Mouse (Mus musculus): Measurements from ENCODE around the gene Atp1a3.

The Atp1a3 gene

GRCm38 (mm10) chr7:24967966-24968365 lies 37.8 kb downstream of the Atp1a3 start:
- Histone ChIP-seq H3K27me3 (ENCODE audit: insufficient read depth, low read length) (no peaks in the 10 kb centered on the region), H3K9me3 (ENCODE audit: low read length) (no peaks in the 10 kb centered on the region)
- TF ChIP-seq POU5F1 (IDR thresholded peaks at IDR 0.05; ENCODE audit: borderline replicate concordance, low read length) (no peak), NANOG (IDR thresholded peaks at IDR 0.05; ENCODE audit: borderline replicate concordance, low read length) (no peak), CTCF (conservative IDR thresholded peaks at IDR 0.05; ENCODE audit: low read length) (no peak)

GRCm38 (mm10) chr7:24964897-24965535 lies 40.7 kb downstream of the Atp1a3 start:
- Histone ChIP-seq H3K27me3 (ENCODE audit: insufficient read depth, low read length) (peaks cover 13% of the 10 kb centered on the region), H3K36me3 (ENCODE audit: insufficient read depth, low read length) (peaks cover 11% of the 10 kb centered on the region), H3K4me3 (replicated peaks; ENCODE audit: low read length) (no peak overlapping the region), H3K4me1 (replicated peaks; ENCODE audit: low read depth, low read length) (peaks cover 14% of the 10 kb centered on the region), H3K9me3 (ENCODE audit: low read length) (no peaks in the 10 kb centered on the region)
- TF ChIP-seq CTCF (conservative IDR thresholded peaks at IDR 0.05; ENCODE audit: low read length): peak; percentile 71
- TF ChIP-seq NANOG (IDR thresholded peaks at IDR 0.05; ENCODE audit: borderline replicate concordance, low read length): no peak

More at GRCm38 (mm10) chr7:24967966-24968365, 37.8 kb downstream of the Atp1a3 start:
- Histone ChIP-seq H3K4me3 (replicated peaks; ENCODE audit: low read length) (no peak overlapping the region), H3K4me1 (replicated peaks; ENCODE audit: low read depth, low read length) (peaks cover 26% of the 10 kb centered on the region), H3K36me3 (ENCODE audit: insufficient read depth, low read length) (peaks cover 22% of the 10 kb centered on the region)

GRCm38 (mm10) chr7:24964288-24964687 lies 41.5 kb downstream of the Atp1a3 start:
- no peaks in the 10 kb centered on the region for H3K9me3 ChIP-seq (ENCODE audit: low read length)
- H3K4me1 ChIP-seq (replicated peaks; ENCODE audit: low read depth, low read length): peaks cover 14% of the 10 kb centered on the region
- TF ChIP-seq POU5F1 (IDR thresholded peaks at IDR 0.05; ENCODE audit: borderline replicate concordance, low read length) (no peak), NANOG (IDR thresholded peaks at IDR 0.05; ENCODE audit: borderline replicate concordance, low read length) (no peak), CTCF (conservative IDR thresholded peaks at IDR 0.05; ENCODE audit: low read length) (no peak)
- no peak overlapping the region for H3K4me3 ChIP-seq (replicated peaks; ENCODE audit: low read length)
- peaks cover 20% of the 10 kb centered on the region for H3K27me3 ChIP-seq (ENCODE audit: insufficient read depth, low read length)
- H3K36me3 ChIP-seq (ENCODE audit: insufficient read depth, low read length): peaks cover 5% of the 10 kb centered on the region; the same call in 1 of the 2 replicates

- Histone ChIP-seq H3K36me3 (ENCODE audit: insufficient read depth, low read length) (no peaks in the 10 kb centered on the region), H3K4me1 (replicated peaks; ENCODE audit: low read depth, low read length) (peaks cover 41% of the 10 kb centered on the region), H3K9me3 (ENCODE audit: low read length) (peaks cover 3% of the 10 kb centered on the region; the same call in 1 of the 2 replicates), H3K4me3 (replicated peaks; ENCODE audit: low read length) (peak overlapping the region; percentile 63), H3K27me3 (ENCODE audit: insufficient read depth, low read length) (peaks cover 78% of the 10 kb centered on the region)
- no peak for TF ChIP-seq POU5F1 (IDR thresholded peaks at IDR 0.05; ENCODE audit: borderline replicate concordance, low read length)
- no peak for TF ChIP-seq CTCF (conservative IDR thresholded peaks at IDR 0.05; ENCODE audit: low read length)
- no peak for TF ChIP-seq NANOG (IDR thresholded peaks at IDR 0.05; ENCODE audit: borderline replicate concordance, low read length)
Measured at GRCm38 (mm10) chr7:24955226-24955625, 50.5 kb downstream of the Atp1a3 start.

- no peaks in the 10 kb centered on the region for H3K36me3 ChIP-seq (ENCODE audit: insufficient read depth, low read length)
- peak overlapping the region; percentile 63 for H3K4me3 ChIP-seq (replicated peaks; ENCODE audit: low read length)
- peaks cover 3% of the 10 kb centered on the region; the same call in 1 of the 2 replicates for H3K9me3 ChIP-seq (ENCODE audit: low read length)
- H3K27me3 ChIP-seq (ENCODE audit: insufficient read depth, low read length): peaks cover 80% of the 10 kb centered on the region
- no peak for TF ChIP-seq CTCF (conservative IDR thresholded peaks at IDR 0.05; ENCODE audit: low read length)
- no peak for TF ChIP-seq NANOG (IDR thresholded peaks at IDR 0.05; ENCODE audit: borderline replicate concordance, low read length)
- TF ChIP-seq POU5F1 (IDR thresholded peaks at IDR 0.05; ENCODE audit: borderline replicate concordance, low read length): no peak
- H3K4me1 ChIP-seq (replicated peaks; ENCODE audit: low read depth, low read length): peaks cover 49% of the 10 kb centered on the region
Measured at GRCm38 (mm10) chr7:24954450-24954849, 51.3 kb downstream of the Atp1a3 start.

GRCm38 (mm10) chr7:24953966-24954365 lies 51.8 kb downstream of the Atp1a3 start:
- Histone ChIP-seq H3K36me3 (ENCODE audit: insufficient read depth, low read length) (no peaks in the 10 kb centered on the region), H3K9me3 (ENCODE audit: low read length) (peaks cover 3% of the 10 kb centered on the region; the same call in 1 of the 2 replicates), H3K4me3 (replicated peaks; ENCODE audit: low read length) (peak overlapping the region; percentile 29; the same call in 1 of the 2 replicates), H3K27me3 (ENCODE audit: insufficient read depth, low read length) (peaks cover 82% of the 10 kb centered on the region), H3K4me1 (replicated peaks; ENCODE audit: low read depth, low read length) (peaks cover 51% of the 10 kb centered on the region)
- TF ChIP-seq CTCF (conservative IDR thresholded peaks at IDR 0.05; ENCODE audit: low read length) (no peak), POU5F1 (IDR thresholded peaks at IDR 0.05; ENCODE audit: borderline replicate concordance, low read length) (no peak), NANOG (IDR thresholded peaks at IDR 0.05; ENCODE audit: borderline replicate concordance, low read length) (no peak)

GRCm38 (mm10) chr7:24949958-24950623 lies 55.7 kb downstream of the Atp1a3 start:
- peaks cover 97% of the 10 kb centered on the region for H3K27me3 ChIP-seq (ENCODE audit: insufficient read depth, low read length)
- H3K36me3 ChIP-seq (ENCODE audit: insufficient read depth, low read length): no peaks in the 10 kb centered on the region
- no peak overlapping the region; the same call in 1 of the 2 replicates for H3K4me3 ChIP-seq (replicated peaks; ENCODE audit: low read length)
- no peaks in the 10 kb centered on the region for H3K9me3 ChIP-seq (ENCODE audit: low read length)
- H3K4me1 ChIP-seq (replicated peaks; ENCODE audit: low read depth, low read length): peaks cover 74% of the 10 kb centered on the region
- TF ChIP-seq POU5F1 (IDR thresholded peaks at IDR 0.05; ENCODE audit: borderline replicate concordance, low read length): no peak
- TF ChIP-seq NANOG (IDR thresholded peaks at IDR 0.05; ENCODE audit: borderline replicate concordance, low read length): no peak
- peak; percentile 91 for TF ChIP-seq CTCF (conservative IDR thresholded peaks at IDR 0.05; ENCODE audit: low read length)

GRCm38 (mm10) chr7:24948774-24949173 lies 57.0 kb downstream of the Atp1a3 start:
- TF ChIP-seq POU5F1 (IDR thresholded peaks at IDR 0.05; ENCODE audit: borderline replicate concordance, low read length) (no peak), CTCF (conservative IDR thresholded peaks at IDR 0.05; ENCODE audit: low read length) (no peak), NANOG (IDR thresholded peaks at IDR 0.05; ENCODE audit: borderline replicate concordance, low read length) (no peak)
- Histone ChIP-seq H3K27me3 (ENCODE audit: insufficient read depth, low read length) (peaks cover 99% of the 10 kb centered on the region), H3K4me3 (replicated peaks; ENCODE audit: low read length) (no peak overlapping the region), H3K36me3 (ENCODE audit: insufficient read depth, low read length) (no peaks in the 10 kb centered on the region), H3K4me1 (replicated peaks; ENCODE audit: low read depth, low read length) (peaks cover 74% of the 10 kb centered on the region), H3K9me3 (ENCODE audit: low read length) (no peaks in the 10 kb centered on the region)
